Mouse (Mus musculus) gastrocnemius, postnatal 14 days (tissue): ENCODE data around the gene Lrrfip1. TPM values are rescaled to one million over a fixed set of nuclear protein-coding genes. Genes with fewer than 3 reads are reported as not detected.

ENCODE experiments used
- total RNA-seq, 2 experiments: library from RNA; stranded (reverse); gene quantifications; 2 replicates each; pipeline ENCODE4 v1.2.3; 2021

Lrrfip1 gene
- total RNA-seq, 2 experiments from 2014 or later, result 202 to 236 TPM

Other genes starting within 250 kb of the Lrrfip1 start
- 100 to 1,000 TPM; 217 to 262 TPM for gene Col6a3, start 154.8 kb upstream of the Lrrfip1 start, total RNA-seq
- gene Mlph, start 83.7 kb upstream of the Lrrfip1 start, total RNA-seq, result under 1 TPM; 0.31 to 0.35 TPM
- gene Prlh, start 45.6 kb upstream of the Lrrfip1 start, total RNA-seq, result not detected
- under 1 TPM in 1 of 2 experiments, not detected in 1; 0.31 TPM for gene Rab17, start 29.1 kb upstream of the Lrrfip1 start, total RNA-seq
- not detected for gene Rbm44, start 146.4 kb downstream of the Lrrfip1 start, total RNA-seq
- 10 to 100 TPM; 28.5 to 29.4 TPM for gene Ramp1, start 181.1 kb downstream of the Lrrfip1 start, total RNA-seq